Mouse (Mus musculus) kidney, postnatal 10 days (tissue): ENCODE measurements at regions not wholly inside any gene's neighbourhood (a gene's known extent, or its start where the extent isn't known, plus 50 kb on each side); places are given as distances from the start of the nearest gene placed in this dataset.
"Not testable (repeated sequence)": the region's sequence is repeated elsewhere in the genome, so short reads cannot be mapped to it uniquely, and the experiment has no call there.

Source experiments
- DNase-seq: peaks from one replicate; pipeline ENCODE4 v3.0.0; 2021; ENCODE audit warnings: mixed read lengths

- DNase-seq: no peak
Observed at GRCm38 (mm10) chr12:64788761-64789160, 128.9 kb upstream of the Gm527 start.

GRCm38 (mm10) chr12:64808492-64808891 is 109.2 kb upstream of the Gm527 start:
- not testable (repeated sequence) for DNase-seq

- DNase-seq: no peak
Observed at GRCm38 (mm10) chr12:64810081-64810480, 107.6 kb upstream of the Gm527 start.

GRCm38 (mm10) chr12:64815871-64816270 is 101.8 kb upstream of the Gm527 start:
- no peak for DNase-seq

- peak; percentile 38 for DNase-seq
Observed at GRCm38 (mm10) chr12:64817056-64817810, 100.5 kb upstream of the Gm527 start.

GRCm38 (mm10) chr12:64820722-64821121 is 97.0 kb upstream of the Gm527 start:
- DNase-seq: no peak

- DNase-seq: no peak
Observed at GRCm38 (mm10) chr12:64829662-64830249, 88.0 kb upstream of the Gm527 start.

- no peak for DNase-seq
Observed at GRCm38 (mm10) chr12:64832313-64833151, 85.2 kb upstream of the Gm527 start.

- DNase-seq: no peak
Observed at GRCm38 (mm10) chr12:64857709-64858108, 60.0 kb upstream of the Gm527 start.
